Mouse (Mus musculus) hindbrain, embryonic 16.5 days (tissue): Measurements from ENCODE around the gene Zswim3. TPM values are rescaled to one million over a fixed set of nuclear protein-coding genes. Genes with fewer than 3 reads are reported as not detected.

Experiments used
- ATAC-seq: fragments of 200-750 bp; cut with Nextera tagmentation; 2 replicates; pipeline ENCODE4 v1.8.0; 2017; ENCODE audit warnings: moderate TSS enrichment, moderate library complexity
- H3K27ac ChIP-seq: fragments of 300-500 bp; sonication (generic); 2 replicates; pipeline ENCODE4 v1.5.1; 2014; ENCODE audit warnings: low read depth, mild to moderate bottlenecking, control low read depth, low read length, moderate library complexity
- H3K27me3 ChIP-seq: fragments of 300-500 bp; sonication (generic); replicated peaks from 2 replicates; pipeline ENCODE4 v1.6.1; 2014; ENCODE audit warnings: low read length; ENCODE audit not compliant: control insufficient read depth, insufficient read depth
- H3K36me3 ChIP-seq: fragments of 300-500 bp; sonication (generic); 2 replicates; pipeline ENCODE4 v1.6.1; 2014; ENCODE audit warnings: mild to moderate bottlenecking, low read length, moderate library complexity, mixed read lengths; ENCODE audit not compliant: control insufficient read depth, insufficient read depth
- H3K4me1 ChIP-seq: fragments of 300-500 bp; sonication (generic); 2 replicates; pipeline ENCODE4 v1.6.1; 2014; ENCODE audit warnings: low read depth, low read length; ENCODE audit not compliant: control insufficient read depth, insufficient read depth
- H3K4me2 ChIP-seq: fragments of 300-500 bp; sonication (generic); 2 replicates; pipeline ENCODE4 v1.6.1; 2014; ENCODE audit warnings: mild to moderate bottlenecking, low read length, control low read depth, moderate library complexity
- H3K4me3 ChIP-seq: fragments of 300-500 bp; sonication (generic); 2 replicates; pipeline ENCODE4 v1.5.1; 2014; ENCODE audit warnings: mild to moderate bottlenecking, low read length, control low read depth, moderate library complexity
- H3K9ac ChIP-seq: fragments of 300-500 bp; sonication (generic); 2 replicates; pipeline ENCODE4 v1.6.1; 2014; ENCODE audit warnings: low read depth, mild to moderate bottlenecking, control low read depth, low read length, moderate library complexity
- H3K9me3 ChIP-seq: fragments of 300-500 bp; sonication (generic); 2 replicates; pipeline ENCODE4 v1.6.1; 2014; ENCODE audit warnings: mild to moderate bottlenecking, low read length, moderate library complexity; ENCODE audit not compliant: control insufficient read depth
- WGBS: fragments of 180-500 bp; shearing (Covaris S2); extraction: QIAGEN DNeasy Blood & Tissue Kit; methylation state at CpG from one replicate; pipeline ENCODE4 v1.1.7; 2014; 5-methylcytosine and 5-hydroxymethylcytosine counted together
- polyA plus RNA-seq: library from polyadenylated mRNA; unstranded; fragments of >200 nt; fragmentation: Nextera tagmentation; extraction: Ambion mirVana; gene quantifications from 2 replicates; pipeline ENCODE4 v1.2.1, GENCODE M21; 2015

Zswim3 gene
- polyA plus RNA-seq, 1 experiment from 2014 or later: 16.4 TPM

GRCm38 (mm10) chr2:164827146-164827850, 22.4 kb downstream of the Zswim3 start:
- H3K27me3 ChIP-seq: no peaks in the 10 kb centered on the region
- H3K9ac ChIP-seq: no peak overlapping the region
- no peak for ATAC-seq
- peaks cover 20% of the 10 kb centered on the region for H3K36me3 ChIP-seq
- H3K4me2 ChIP-seq: no peak overlapping the region
- WGBS: 85% methylated on average over 16 of the region's 16 CpGs
- H3K4me1 ChIP-seq: peaks cover 7% of the 10 kb centered on the region
- no peaks in the 10 kb centered on the region for H3K9me3 ChIP-seq
- H3K4me3 ChIP-seq: no peak overlapping the region
- no peak overlapping the region for H3K27ac ChIP-seq

GRCm38 (mm10) chr2:164828437-164828836, 23.5 kb downstream of the Zswim3 start, which contains the start of gene Spata25:
Gene Spata25, minus strand, starts transcription at chr2:164828537.
- no peak within 1 kb of the TSS for H3K27ac ChIP-seq
- peaks cover 11% of the 10 kb centered on the region for H3K4me1 ChIP-seq
- no peak within 1 kb of the TSS for H3K9ac ChIP-seq
- no peaks in the 10 kb centered on the region for H3K27me3 ChIP-seq
- ATAC-seq: no peak
- H3K9me3 ChIP-seq: no peaks in the 10 kb centered on the region
- H3K36me3 ChIP-seq: peaks cover 20% of the 10 kb centered on the region
- no peak within 1 kb of the TSS for H3K4me3 ChIP-seq
- no peak within 1 kb of the TSS for H3K4me2 ChIP-seq
- WGBS: 88% methylated on average over 6 of the region's 6 CpGs

- WGBS: 100% methylated on average over 1 of the region's 1 CpGs
- no peak for ATAC-seq
Observed at GRCm38 (mm10) chr2:164829090-164829489, 24.2 kb downstream of the Zswim3 start.

GRCm38 (mm10) chr2:164831029-164831428, 26.1 kb downstream of the Zswim3 start:
- H3K9ac ChIP-seq: no peak overlapping the region
- peaks cover 8% of the 10 kb centered on the region for H3K36me3 ChIP-seq
- peaks cover 17% of the 10 kb centered on the region for H3K4me1 ChIP-seq
- no peak overlapping the region for H3K27ac ChIP-seq
- WGBS: 89% methylated on average over 10 of the region's 10 CpGs
- H3K4me2 ChIP-seq: no peak overlapping the region
- no peak overlapping the region for H3K4me3 ChIP-seq
- no peak for ATAC-seq
- H3K27me3 ChIP-seq: no peaks in the 10 kb centered on the region
- H3K9me3 ChIP-seq: no peaks in the 10 kb centered on the region

More at GRCm38 (mm10) chr2:164829090-164829489, 24.2 kb downstream of the Zswim3 start:
- no peak overlapping the region for H3K27ac ChIP-seq
- no peak overlapping the region for H3K4me2 ChIP-seq
- H3K27me3 ChIP-seq: no peaks in the 10 kb centered on the region
- no peak overlapping the region for H3K9ac ChIP-seq
- peaks cover 8% of the 10 kb centered on the region for H3K4me1 ChIP-seq
- H3K36me3 ChIP-seq: peaks cover 20% of the 10 kb centered on the region
- no peak overlapping the region for H3K4me3 ChIP-seq
- H3K9me3 ChIP-seq: no peaks in the 10 kb centered on the region

- no peaks in the 10 kb centered on the region for H3K27me3 ChIP-seq
- H3K4me1 ChIP-seq: peaks cover 17% of the 10 kb centered on the region
- peaks cover 7% of the 10 kb centered on the region for H3K36me3 ChIP-seq
- ATAC-seq: no peak; the same call in 1 of the 2 replicates
- H3K9me3 ChIP-seq: no peaks in the 10 kb centered on the region
- H3K9ac ChIP-seq: peak overlapping the region; percentile 79
- peak overlapping the region; percentile 69 for H3K4me3 ChIP-seq
- WGBS: 57% methylated on average over 16 of the region's 16 CpGs
- peak overlapping the region; percentile 99 for H3K4me2 ChIP-seq
- H3K27ac ChIP-seq: peak overlapping the region; percentile 78
Observed at GRCm38 (mm10) chr2:164832032-164832747, 27.3 kb downstream of the Zswim3 start.

GRCm38 (mm10) chr2:164832748-164833301, 27.9 kb downstream of the Zswim3 start, which contains the start of gene Ctsa:
Gene Ctsa, plus strand, starts transcription at chr2:164832873.
- H3K27me3 ChIP-seq: no peaks in the 10 kb centered on the region
- WGBS: 1% methylated on average over 33 of the region's 35 CpGs
- peaks cover 17% of the 10 kb centered on the region for H3K4me1 ChIP-seq
- ATAC-seq: peak; percentile 63
- peaks cover 2% of the 10 kb centered on the region for H3K36me3 ChIP-seq
- H3K4me3 ChIP-seq: peak within 1 kb of the TSS; percentile 69
- peak within 1 kb of the TSS; percentile 78 for H3K27ac ChIP-seq
- H3K9ac ChIP-seq: peak within 1 kb of the TSS; percentile 79
- peak within 1 kb of the TSS; percentile 99 for H3K4me2 ChIP-seq
- no peaks in the 10 kb centered on the region for H3K9me3 ChIP-seq

GRCm38 (mm10) chr2:164833314-164833959, 28.5 kb downstream of the Zswim3 start, which contains the start of gene Neurl2:
Gene Neurl2, minus strand, starts transcription at chr2:164833456.
- H3K36me3 ChIP-seq: peaks cover 4% of the 10 kb centered on the region; the same call in 1 of the 2 replicates
- H3K27me3 ChIP-seq: no peaks in the 10 kb centered on the region
- H3K4me2 ChIP-seq: peak within 1 kb of the TSS; percentile 99
- peak within 1 kb of the TSS; percentile 79 for H3K9ac ChIP-seq
- WGBS: under 1% methylated on average over 31 of the region's 31 CpGs
- ATAC-seq: peak; percentile 70
- H3K27ac ChIP-seq: peak within 1 kb of the TSS; percentile 78
- peaks cover 17% of the 10 kb centered on the region for H3K4me1 ChIP-seq
- no peaks in the 10 kb centered on the region for H3K9me3 ChIP-seq
- peak within 1 kb of the TSS; percentile 69 for H3K4me3 ChIP-seq

- Histone ChIP-seq H3K36me3 (peaks cover 7% of the 10 kb centered on the region; the same call in 1 of the 2 replicates), H3K4me2 (peak overlapping the region; percentile 99), H3K9ac (peak overlapping the region; percentile 79), H3K27ac (no peak overlapping the region), H3K27me3 (no peaks in the 10 kb centered on the region), H3K4me1 (peaks cover 17% of the 10 kb centered on the region), H3K4me3 (peak overlapping the region; percentile 69), H3K9me3 (no peaks in the 10 kb centered on the region)
- WGBS: 44% methylated on average over 8 of the region's 8 CpGs
- no peak for ATAC-seq
Observed at GRCm38 (mm10) chr2:164834531-164834930, 29.6 kb downstream of the Zswim3 start.
